Mouse (Mus musculus) lung, postnatal 0 days (tissue): ENCODE data around the gene Mon1a.

Experiments used
- CTCF ChIP-seq: IDR thresholded peaks from 2 replicates; pipeline ENCODE4 v1.5.1; 2016; ENCODE audit warnings: antibody characterized with exemption, mild to moderate bottlenecking
- EP300 ChIP-seq: IDR thresholded peaks from 2 replicates; pipeline ENCODE4 v1.6.1; 2016; ENCODE audit warnings: antibody characterized with exemption, mild to moderate bottlenecking, control low read depth

DNA sequence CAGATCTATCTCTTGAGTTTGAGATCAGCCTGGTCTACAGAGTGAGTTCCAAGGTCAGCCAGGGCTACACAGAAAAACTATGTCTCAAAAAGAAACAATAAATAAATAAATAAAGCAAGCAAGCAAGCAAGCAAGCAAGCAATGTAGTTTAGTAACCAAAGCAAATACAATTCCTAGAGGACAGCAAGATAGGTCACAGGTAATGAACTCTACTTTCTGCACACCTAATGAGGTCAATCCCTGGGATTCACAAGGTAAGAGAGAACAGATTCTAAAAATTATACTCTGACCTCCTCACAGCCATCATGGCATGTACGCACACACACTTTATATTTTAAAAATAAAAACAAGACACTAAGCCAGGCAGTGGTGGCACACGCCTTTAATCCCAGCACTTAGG, 21.9 kb upstream of the Mon1a start:
- no peak for TF ChIP-seq CTCF
- TF ChIP-seq EP300 = no peak
